Mouse (Mus musculus) neural tube, embryonic 13.5 days (tissue): ENCODE measurements around the gene Ccnq. TPM values are rescaled to one million over a fixed set of nuclear protein-coding genes. Genes with fewer than 3 reads are reported as not detected.

Source experiments
- ATAC-seq: fragments of 200-750 bp; cut with Nextera tagmentation; 2 replicates; pipeline ENCODE4 v1.8.0; 2017; ENCODE audit warnings: low read depth, mild to moderate bottlenecking, moderate TSS enrichment, moderate library complexity
- H3K27ac ChIP-seq: fragments of 300-500 bp; sonication (generic); replicated peaks from 2 replicates; pipeline ENCODE4 v1.5.1; 2015; ENCODE audit warnings: moderate library complexity, mild to moderate bottlenecking, inconsistent platforms
- H3K27me3 ChIP-seq: fragments of 300-500 bp; sonication (generic); 2 replicates; pipeline ENCODE4 v1.6.1; 2015; ENCODE audit warnings: mild to moderate bottlenecking, inconsistent platforms
- H3K36me3 ChIP-seq: fragments of 300-500 bp; sonication (generic); 2 replicates; pipeline ENCODE4 v1.6.1; 2015; ENCODE audit warnings: mild to moderate bottlenecking, inconsistent platforms
- H3K4me1 ChIP-seq: fragments of 300-500 bp; sonication (generic); replicated peaks from 2 replicates; pipeline ENCODE4 v1.6.1; 2015; ENCODE audit warnings: inconsistent platforms
- H3K4me2 ChIP-seq: fragments of 300-500 bp; sonication (generic); 2 replicates; pipeline ENCODE4 v1.6.1; 2015; ENCODE audit warnings: inconsistent platforms, mild to moderate bottlenecking, moderate library complexity
- H3K4me3 ChIP-seq: fragments of 300-500 bp; sonication (generic); 2 replicates; pipeline ENCODE4 v1.5.1; 2015; ENCODE audit warnings: mild to moderate bottlenecking, inconsistent platforms
- H3K9ac ChIP-seq: fragments of 300-500 bp; sonication (generic); 2 replicates; pipeline ENCODE4 v1.6.1; 2015; ENCODE audit warnings: moderate library complexity, mild to moderate bottlenecking, inconsistent platforms
- H3K9me3 ChIP-seq: fragments of 300-500 bp; sonication (generic); 2 replicates; pipeline ENCODE4 v1.6.1; 2016; ENCODE audit warnings: inconsistent platforms
- WGBS: fragments of 180-500 bp; shearing (Covaris S2); methylation state at CpG from one replicate; pipeline ENCODE4 v1.1.7; 2015; 5-methylcytosine and 5-hydroxymethylcytosine counted together
- polyA plus RNA-seq: library from polyadenylated mRNA; unstranded; fragments of >200 nt; fragmentation: Nextera tagmentation; extraction: Ambion mirVana; gene quantifications from 2 replicates; pipeline ENCODE4 v1.2.1, GENCODE M21; 2015

The Ccnq gene
- polyA plus RNA-seq, 1 experiment from 2014 or later: 33.3 TPM

GRCm38 (mm10) chr11:78780571-78780970 is 29.0 kb upstream of the Ccnq start:
- H3K4me1 ChIP-seq: peaks cover 31% of the 10 kb centered on the region
- WGBS: 73% methylated on average over 3 of the region's 3 CpGs
- no peak overlapping the region for H3K9ac ChIP-seq
- no peaks in the 10 kb centered on the region for H3K9me3 ChIP-seq
- no peak overlapping the region for H3K4me2 ChIP-seq
- no peaks in the 10 kb centered on the region for H3K36me3 ChIP-seq
- ATAC-seq: no peak
- H3K4me3 ChIP-seq: no peak overlapping the region
- H3K27ac ChIP-seq: no peak overlapping the region
- H3K27me3 ChIP-seq: 0 out of 2 replicates have a peak, but pooled peaks cover 5% of the 10 kb centered on the region

GRCm38 (mm10) chr11:78780002-78780401 is 28.5 kb upstream of the Ccnq start:
- ATAC-seq: no peak
- H3K27ac ChIP-seq: no peak overlapping the region
- H3K36me3 ChIP-seq: no peaks in the 10 kb centered on the region
- peaks cover 27% of the 10 kb centered on the region for H3K4me1 ChIP-seq
- H3K4me3 ChIP-seq: no peak overlapping the region
- 98% methylated on average over 3 of the region's 3 CpGs for WGBS
- no peak overlapping the region for H3K4me2 ChIP-seq
- H3K9me3 ChIP-seq: no peaks in the 10 kb centered on the region
- 0 out of 2 replicates have a peak, but pooled peaks cover 5% of the 10 kb centered on the region for H3K27me3 ChIP-seq
- no peak overlapping the region for H3K9ac ChIP-seq

GRCm38 (mm10) chr11:78777851-78778680 is 26.5 kb upstream of the Ccnq start:
- Histone ChIP-seq H3K9me3 (no peaks in the 10 kb centered on the region), H3K27me3 (0 out of 2 replicates have a peak, but pooled peaks cover 5% of the 10 kb centered on the region), H3K4me3 (no peak overlapping the region), H3K4me1 (peaks cover 25% of the 10 kb centered on the region), H3K27ac (no peak overlapping the region; the same call in 1 of the 2 replicates), H3K4me2 (no peak overlapping the region), H3K36me3 (no peaks in the 10 kb centered on the region), H3K9ac (0 out of 2 replicates have a peak overlapping the region, but pooled peaks have one; percentile 31)
- ATAC-seq: no peak
- 59% methylated on average over 10 of the region's 10 CpGs for WGBS

- Histone ChIP-seq H3K4me3 (no peak overlapping the region), H3K9me3 (no peaks in the 10 kb centered on the region), H3K27ac (no peak overlapping the region), H3K27me3 (0 out of 2 replicates have a peak, but pooled peaks cover under 1% of the 10 kb centered on the region), H3K9ac (no peak overlapping the region), H3K4me2 (no peak overlapping the region), H3K4me1 (peaks cover 20% of the 10 kb centered on the region), H3K36me3 (no peaks in the 10 kb centered on the region)
- no peak for ATAC-seq
- WGBS: 72% methylated on average over 11 of the region's 11 CpGs
Measured at GRCm38 (mm10) chr11:78771751-78772283, 20.3 kb upstream of the Ccnq start.

GRCm38 (mm10) chr11:78770436-78770835 is 18.9 kb upstream of the Ccnq start:
- Histone ChIP-seq H3K4me1 (peaks cover 20% of the 10 kb centered on the region), H3K9me3 (no peaks in the 10 kb centered on the region), H3K27me3 (no peaks in the 10 kb centered on the region), H3K27ac (no peak overlapping the region), H3K9ac (no peak overlapping the region), H3K36me3 (no peaks in the 10 kb centered on the region), H3K4me3 (no peak overlapping the region), H3K4me2 (no peak overlapping the region)
- no peak for ATAC-seq
- WGBS: 89% methylated on average over 6 of the region's 6 CpGs

- no peak overlapping the region for H3K4me2 ChIP-seq
- no peak overlapping the region for H3K4me3 ChIP-seq
- H3K9ac ChIP-seq: no peak overlapping the region
- H3K9me3 ChIP-seq: no peaks in the 10 kb centered on the region
- ATAC-seq: no peak
- 26% methylated on average over 3 of the region's 3 CpGs for WGBS
- H3K27me3 ChIP-seq: no peaks in the 10 kb centered on the region
- no peaks in the 10 kb centered on the region for H3K36me3 ChIP-seq
- peaks cover 20% of the 10 kb centered on the region for H3K4me1 ChIP-seq
- no peak overlapping the region for H3K27ac ChIP-seq
Measured at GRCm38 (mm10) chr11:78768778-78769177, 17.2 kb upstream of the Ccnq start.

DNA sequence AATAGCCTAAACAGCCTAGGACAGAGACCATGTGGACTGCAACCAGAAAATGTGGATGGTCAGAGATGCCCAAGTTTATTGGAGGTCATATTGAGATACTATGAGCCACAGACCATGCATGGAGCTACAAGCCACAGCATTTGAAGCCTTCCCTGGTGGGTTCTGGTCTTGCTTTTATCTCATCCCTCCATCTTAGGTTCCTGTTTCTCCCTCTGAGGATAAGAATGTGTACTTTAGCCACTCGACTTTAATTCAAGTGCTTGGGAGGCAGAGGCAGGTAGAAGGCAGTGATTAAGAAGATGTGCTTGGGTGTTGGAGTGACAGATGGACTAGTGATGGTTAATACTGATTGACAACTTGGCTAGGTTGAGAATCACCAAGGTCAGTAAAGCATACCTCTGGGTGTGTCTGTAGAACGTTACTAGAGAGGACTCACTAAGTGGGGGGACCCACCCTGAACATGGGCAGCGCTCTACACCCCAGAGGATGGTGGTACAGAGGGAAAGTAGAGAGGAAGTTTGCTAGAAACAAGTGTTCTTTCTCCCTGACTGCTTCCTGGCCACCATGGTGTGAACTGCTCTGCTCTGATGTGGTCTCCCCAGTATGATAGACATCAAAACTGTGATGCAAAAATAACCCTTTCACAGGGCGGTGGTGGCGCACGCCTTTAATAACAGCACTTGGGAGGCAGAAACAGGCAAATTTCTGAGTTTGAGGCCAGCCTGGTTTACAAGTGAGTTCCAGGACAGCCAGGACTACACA is 14.7 kb upstream of the Ccnq start:
- WGBS: 92% methylated on average over 6 of the region's 6 CpGs
- Histone ChIP-seq H3K4me3 (no peak overlapping the region), H3K4me1 (peaks cover 23% of the 10 kb centered on the region), H3K36me3 (no peaks in the 10 kb centered on the region), H3K27me3 (no peaks in the 10 kb centered on the region), H3K9ac (no peak overlapping the region), H3K27ac (no peak overlapping the region), H3K4me2 (no peak overlapping the region), H3K9me3 (no peaks in the 10 kb centered on the region)
- no peak for ATAC-seq

- WGBS: 85% methylated on average over 6 of the region's 6 CpGs
- Histone ChIP-seq H3K9me3 (no peaks in the 10 kb centered on the region), H3K27me3 (no peaks in the 10 kb centered on the region), H3K4me1 (peaks cover 32% of the 10 kb centered on the region), H3K9ac (no peak overlapping the region), H3K36me3 (no peaks in the 10 kb centered on the region), H3K27ac (no peak overlapping the region), H3K4me2 (no peak overlapping the region), H3K4me3 (no peak overlapping the region)
- ATAC-seq: no peak
Measured at GRCm38 (mm10) chr11:78764820-78765219, 13.3 kb upstream of the Ccnq start.

- WGBS: 78% methylated on average over 8 of the region's 8 CpGs
- Histone ChIP-seq H3K4me2 (no peak overlapping the region), H3K27ac (no peak overlapping the region), H3K9me3 (no peaks in the 10 kb centered on the region), H3K4me3 (no peak overlapping the region), H3K9ac (no peak overlapping the region), H3K27me3 (no peaks in the 10 kb centered on the region), H3K36me3 (no peaks in the 10 kb centered on the region), H3K4me1 (peaks cover 32% of the 10 kb centered on the region)
- ATAC-seq: no peak
Measured at GRCm38 (mm10) chr11:78764304-78764703, 12.8 kb upstream of the Ccnq start.

GRCm38 (mm10) chr11:78762201-78762600 is 10.7 kb upstream of the Ccnq start:
- Histone ChIP-seq H3K9ac (no peak overlapping the region), H3K36me3 (no peaks in the 10 kb centered on the region), H3K27ac (no peak overlapping the region), H3K4me3 (no peak overlapping the region), H3K9me3 (no peaks in the 10 kb centered on the region), H3K4me1 (peaks cover 23% of the 10 kb centered on the region), H3K27me3 (no peaks in the 10 kb centered on the region), H3K4me2 (no peak overlapping the region)
- no peak for ATAC-seq
- WGBS: 35% methylated on average over 5 of the region's 5 CpGs

DNA sequence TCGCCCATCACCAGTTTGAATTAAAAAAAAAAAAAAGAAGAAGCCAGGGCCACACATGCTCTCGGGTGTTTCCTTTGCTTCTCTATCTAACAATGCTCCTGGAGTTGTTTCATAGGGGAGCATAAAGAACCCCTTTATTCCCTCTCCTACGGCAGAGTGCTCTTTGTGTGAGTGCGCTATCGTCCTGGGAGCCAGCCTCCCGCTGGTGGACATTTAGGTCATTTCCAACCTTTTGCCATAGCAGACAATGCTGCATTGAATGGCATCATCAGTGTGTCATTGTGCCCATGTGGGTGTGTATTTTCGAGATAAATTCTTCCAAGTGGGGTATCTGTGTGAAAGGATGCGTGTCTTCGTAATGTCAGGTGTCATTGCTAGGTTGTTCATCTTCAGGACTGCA is 9.6 kb upstream of the Ccnq start:
- H3K4me1 ChIP-seq: peaks cover 23% of the 10 kb centered on the region
- H3K27ac ChIP-seq: no peak overlapping the region
- no peak overlapping the region for H3K4me2 ChIP-seq
- H3K36me3 ChIP-seq: no peaks in the 10 kb centered on the region
- no peak overlapping the region for H3K4me3 ChIP-seq
- no peaks in the 10 kb centered on the region for H3K27me3 ChIP-seq
- WGBS: 51% methylated on average over 9 of the region's 9 CpGs
- no peak overlapping the region for H3K9ac ChIP-seq
- no peak for ATAC-seq
- H3K9me3 ChIP-seq: no peaks in the 10 kb centered on the region

DNA sequence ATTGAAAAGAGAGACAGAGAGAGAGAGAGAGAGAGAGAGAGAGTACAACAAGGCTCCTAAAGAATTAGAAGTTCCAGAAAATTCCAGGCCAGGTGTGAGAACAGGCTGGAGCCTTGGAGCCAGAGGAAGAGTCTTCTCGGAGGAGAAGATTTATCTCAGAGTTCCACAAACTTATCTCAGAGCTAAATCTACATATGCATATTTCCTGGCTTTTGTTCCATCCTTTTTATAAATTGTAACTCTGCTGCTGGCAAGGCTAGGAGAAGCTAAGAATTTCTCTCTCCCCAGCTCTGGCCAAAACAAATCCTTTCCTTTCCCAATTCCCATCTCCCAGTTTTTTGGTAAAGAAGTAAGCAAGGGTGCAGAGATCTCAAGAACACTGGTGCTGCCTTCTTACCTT is 3.8 kb upstream of the Ccnq start:
- Histone ChIP-seq H3K4me1 (peaks cover 11% of the 10 kb centered on the region), H3K27me3 (no peaks in the 10 kb centered on the region), H3K4me2 (no peak overlapping the region), H3K4me3 (no peak overlapping the region), H3K9me3 (no peaks in the 10 kb centered on the region), H3K27ac (no peak overlapping the region), H3K36me3 (no peaks in the 10 kb centered on the region), H3K9ac (no peak overlapping the region)
- ATAC-seq: no peak
- 71% methylated on average over 1 of the region's 1 CpGs for WGBS
